Mouse (Mus musculus) cerebellum, adult 2 months (tissue): ENCODE measurements around the gene Asl. TPM values are rescaled to one million over a fixed set of nuclear protein-coding genes. Genes with fewer than 3 reads are reported as not detected.

ENCODE experiments used
- DNase-seq, 2 experiments: peaks; one replicate each; pipeline ENCODE4 v3.0.0; 2021
- H3K27ac ChIP-seq: fragments of 200-500 bp; 2 replicates; pipeline ENCODE4 v1.5.1; 2012; ENCODE audit warnings: low read length, control low read depth, inconsistent platforms; ENCODE audit not compliant: insufficient read depth
- H3K27me3 ChIP-seq: fragments of 200-500 bp; 2 replicates; pipeline ENCODE4 v1.6.1; 2012; ENCODE audit warnings: inconsistent platforms, mild to moderate bottlenecking, low read length, moderate library complexity; ENCODE audit not compliant: control insufficient read depth, insufficient read depth
- H3K4me1 ChIP-seq: fragments of 200-500 bp; 2 replicates; pipeline ENCODE4 v1.6.1; 2011; ENCODE audit warnings: low read length; ENCODE audit not compliant: control insufficient read depth, insufficient read depth
- H3K4me3 ChIP-seq: fragments of 200-500 bp; replicated peaks from 2 replicates; pipeline ENCODE3; 2011; ENCODE audit warnings: mild to moderate bottlenecking, low read depth, low read length, control low read depth; ENCODE audit not compliant: insufficient read depth
- CTCF ChIP-seq: fragments of 200-500 bp; IDR thresholded peaks from 2 replicates; pipeline ENCODE4 v1.5.1; 2011; ENCODE audit warnings: low read depth, mild to moderate bottlenecking, control low read depth, low read length, moderate library complexity, borderline replicate concordance; ENCODE audit not compliant: insufficient read depth
- POLR2A ChIP-seq: fragments of 200-500 bp; IDR thresholded peaks from 2 replicates; pipeline ENCODE4 v1.6.1; 2011; ENCODE audit warnings: low read length, control low read depth, borderline replicate concordance; ENCODE audit not compliant: insufficient read depth
- WGBS: fragments of 180-500 bp; shearing (Covaris S2); methylation state at CpG from one replicate; pipeline ENCODE4 v1.1.7; 2018; 5-methylcytosine and 5-hydroxymethylcytosine counted together
- polyA plus RNA-seq: library from polyadenylated mRNA; depleted of rRNA; stranded (reverse); fragments of >200 nt; gene quantifications from 2 replicates; pipeline ENCODE4 v1.2.3, GENCODE M21; 2012

Asl gene
- polyA plus RNA-seq, 1 experiment, result 28.7 TPM

- Histone ChIP-seq H3K27me3 (no peaks in the 10 kb centered on the region), H3K4me3 (no peak overlapping the region), H3K27ac (no peak overlapping the region), H3K4me1 (no peaks in the 10 kb centered on the region)
- TF ChIP-seq CTCF (no peak), POLR2A (no peak)
- no peak for DNase-seq
- WGBS, result 63% methylated on average over 19 of the region's 19 CpGs
Observed at GRCm38 (mm10) chr5:129997700-129998099, 31.3 kb downstream of the Asl start.

- TF ChIP-seq CTCF, result no peak
- no peak for TF ChIP-seq POLR2A
- no peak for DNase-seq
- Histone ChIP-seq H3K27ac (no peak overlapping the region), H3K4me3 (no peak overlapping the region), H3K27me3 (no peaks in the 10 kb centered on the region), H3K4me1 (no peaks in the 10 kb centered on the region)
- WGBS, result 86% methylated on average over 7 of the region's 7 CpGs
Observed at GRCm38 (mm10) chr5:129994989-129995388, 34.1 kb downstream of the Asl start.

GRCm38 (mm10) chr5:129993374-129993773 lies 35.7 kb downstream of the Asl start:
- H3K27ac ChIP-seq, result no peak overlapping the region
- WGBS, result 95% methylated on average over 14 of the region's 14 CpGs
- TF ChIP-seq POLR2A (no peak), CTCF (no peak)
- no peak for DNase-seq
- H3K27me3 ChIP-seq, result no peaks in the 10 kb centered on the region
- H3K4me3 ChIP-seq, result no peak overlapping the region
- H3K4me1 ChIP-seq, result no peaks in the 10 kb centered on the region

GRCm38 (mm10) chr5:129991898-129992297 lies 37.1 kb downstream of the Asl start:
- H3K27me3 ChIP-seq, result no peaks in the 10 kb centered on the region
- 99% methylated on average over 5 of the region's 5 CpGs for WGBS
- TF ChIP-seq POLR2A, result no peak
- no peak for TF ChIP-seq CTCF
- H3K4me1 ChIP-seq, result no peaks in the 10 kb centered on the region
- no peak overlapping the region for H3K4me3 ChIP-seq
- H3K27ac ChIP-seq, result no peak overlapping the region
- no peak for DNase-seq

- H3K4me3 ChIP-seq, result no peak overlapping the region
- no peak for DNase-seq
- no peak overlapping the region for H3K27ac ChIP-seq
- TF ChIP-seq CTCF (no peak), POLR2A (no peak)
- H3K27me3 ChIP-seq, result no peaks in the 10 kb centered on the region
- no peaks in the 10 kb centered on the region for H3K4me1 ChIP-seq
- 56% methylated on average over 13 of the region's 13 CpGs for WGBS
Observed at GRCm38 (mm10) chr5:129989376-129989775, 39.7 kb downstream of the Asl start.

GRCm38 (mm10) chr5:129980216-129980615 lies 48.8 kb downstream of the Asl start:
- Histone ChIP-seq H3K4me1 (no peaks in the 10 kb centered on the region), H3K27me3 (no peaks in the 10 kb centered on the region), H3K27ac (no peak overlapping the region), H3K4me3 (no peak overlapping the region)
- no peak for DNase-seq
- TF ChIP-seq POLR2A (no peak), CTCF (no peak)
- 84% methylated on average over 3 of the region's 3 CpGs for WGBS

GRCm38 (mm10) chr5:129978608-129979007 lies 50.4 kb downstream of the Asl start:
- TF ChIP-seq CTCF (no peak), POLR2A (no peak)
- Histone ChIP-seq H3K4me1 (no peaks in the 10 kb centered on the region), H3K27me3 (no peaks in the 10 kb centered on the region), H3K27ac (no peak overlapping the region), H3K4me3 (no peak overlapping the region)
- DNase-seq, result no peak
- 91% methylated on average over 5 of the region's 5 CpGs for WGBS

- no peak overlapping the region for H3K4me3 ChIP-seq
- no peaks in the 10 kb centered on the region for H3K4me1 ChIP-seq
- DNase-seq, result no peak
- 84% methylated on average over 4 of the region's 4 CpGs for WGBS
- TF ChIP-seq CTCF, result no peak
- TF ChIP-seq POLR2A, result no peak
- H3K27me3 ChIP-seq, result no peaks in the 10 kb centered on the region
- no peak overlapping the region for H3K27ac ChIP-seq
Observed at GRCm38 (mm10) chr5:129977768-129978167, 51.3 kb downstream of the Asl start.
